Mouse (Mus musculus) B cell, adult 67 days (primary cell): ENCODE results near the gene Olfr49. TPM values are rescaled to one million over a fixed set of nuclear protein-coding genes. Genes with fewer than 3 reads are reported as not detected.

Experiments
- total RNA-seq, 2 experiments: library from RNA; stranded (reverse); gene quantifications; 4 replicates each; pipeline ENCODE4 v1.2.4; 2023

Olfr49 gene
- under 1 TPM; 0.09 to 0.17 TPM for total RNA-seq

GRCm38 (mm10) chr14:54284839-54285238, at the start of gene Olfr49:
Olfr49 (minus strand) TSS chr14:54284939.

GRCm38 (mm10) chr14:54253741-54254291, 30.9 kb downstream of the Olfr49 start, which contains the start of the genes Dad1 and Abhd4:
Dad1 (minus strand) TSS chr14:54254104.
Abhd4 (plus strand) TSS chr14:54254188.

Other genes with a start within 250 kb of the Olfr49 start
- gene Dad1, start 30.8 kb downstream of the Olfr49 start, total RNA-seq: 100 to 1,000 TPM; 129 to 138 TPM
- gene Abhd4, start 30.8 kb downstream of the Olfr49 start, total RNA-seq: 10 to 100 TPM in 1 of 2 experiments, 1 to 10 TPM in 1; 6.2 to 11.6 TPM
- 100 to 1,000 TPM in 1 of 2 experiments, 10 to 100 TPM in 1; 92.5 to 102 TPM for gene Oxa1l, start 75.9 kb upstream of the Olfr49 start, total RNA-seq
- gene Slc7a7, start 132.8 kb upstream of the Olfr49 start, total RNA-seq: 1 to 10 TPM; 5.7 to 7.1 TPM
- 100 to 1,000 TPM in 1 of 2 experiments, 10 to 100 TPM in 1; 82.4 to 121 TPM for gene Mrpl52, start 142.0 kb upstream of the Olfr49 start, total RNA-seq
- gene Mmp14, start 146.7 kb upstream of the Olfr49 start, total RNA-seq: under 1 TPM in 1 of 2 experiments, not detected in 1; 0.90 TPM
- 100 to 1,000 TPM; 186 to 221 TPM for gene Lrp10, start 179.2 kb upstream of the Olfr49 start, total RNA-seq
- 1 to 10 TPM; 1.5 TPM for gene Rem2, start 191.2 kb upstream of the Olfr49 start, total RNA-seq
- 10 to 100 TPM; 35.7 to 39.8 TPM for gene Prmt5, start 232.6 kb upstream of the Olfr49 start, total RNA-seq